Mouse (Mus musculus): ENCODE measurements around the gene 4930550C14Rik. TPM values are rescaled to one million over a fixed set of nuclear protein-coding genes. Genes with fewer than 3 reads are reported as not detected.

4930550C14Rik gene
- total RNA-seq, 1 experiment = 1.2 TPM

GRCm38 (mm10) chr9:53398388-53398700 is 3.8 kb upstream of the 4930550C14Rik start:
- Histone ChIP-seq H3K9ac (ENCODE audit: insufficient read depth, low read depth, low read length, poor library complexity, severe bottlenecking) (0 out of 2 replicates have a peak overlapping the region, but pooled peaks have one; percentile 5), H3K4me3 (ENCODE audit: insufficient read depth in 1 of 2, low read depth in 1 of 2, low read length in 2 of 2, poor library complexity in 1 of 2, severe bottlenecking in 1 of 2) (peak overlapping the region; percentile 51 to 78)
- in situ Hi-C loops (cut with MboI; ENCODE audit: low sequenced_read_pairs in 2 of 2, unreplicated experiment in 2 of 2) = loop anchor here in 1 of 2 experiments (25.0 kb wide), 1 partner anchor 136 kb away; no protein-coding TSS in a partner anchor

DNA sequence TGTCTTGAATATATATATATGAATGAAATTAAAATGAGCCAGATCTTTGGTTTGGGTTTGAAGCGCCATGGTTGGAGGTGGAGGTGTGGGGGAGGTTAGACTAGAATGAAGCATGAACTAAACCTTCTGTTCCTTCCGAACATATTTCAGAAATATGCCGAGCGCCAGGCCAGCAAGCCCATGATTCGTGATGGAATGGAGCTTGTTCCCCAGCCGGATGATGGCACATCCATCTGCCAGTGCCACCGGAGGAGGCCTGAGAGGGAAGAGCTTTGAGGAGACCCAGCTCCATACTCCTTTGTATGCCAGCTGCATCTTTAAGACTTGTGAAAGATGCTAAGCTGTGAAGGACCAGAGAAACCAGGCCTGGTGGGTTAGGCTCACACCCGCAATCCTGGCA is 2.6 kb upstream of the 4930550C14Rik start:
- in situ Hi-C loops (cut with MboI; ENCODE audit: low sequenced_read_pairs in 2 of 2, unreplicated experiment in 2 of 2) = loop anchor here in 1 of 2 experiments (25.0 kb wide), 1 partner anchor 137 kb away; no protein-coding TSS in a partner anchor
- peaks cover 4 to 7% of the 10 kb centered on the region in 2 experiments for H3K4me1 ChIP-seq (ENCODE audit: control insufficient read depth in 2 of 2, insufficient read depth in 2 of 2, low read length in 2 of 2, poor library complexity in 1 of 2)
- H3K9ac ChIP-seq (ENCODE audit: insufficient read depth, low read depth, low read length, poor library complexity, severe bottlenecking) = no peak overlapping the region
- no peak overlapping the region for H3K4me3 ChIP-seq (ENCODE audit: insufficient read depth in 1 of 2, low read depth in 1 of 2, low read length in 2 of 2, poor library complexity in 1 of 2, severe bottlenecking in 1 of 2)
- no peak overlapping the region for H3K27ac ChIP-seq (ENCODE audit: insufficient read depth, low read depth, low read length, poor library complexity, severe bottlenecking)
- H3K36me3 ChIP-seq (ENCODE audit: control insufficient read depth, insufficient read depth, low read length, poor library complexity, severe bottlenecking) = no peaks in the 10 kb centered on the region; the same call in 1 of the 2 replicates
- TF ChIP-seq ZC3H11A (IDR thresholded peaks at IDR 0.05; ENCODE audit: borderline replicate concordance, low read depth, low read length) (no peak), HCFC1 (IDR thresholded peaks at IDR 0.05; ENCODE audit: borderline replicate concordance, insufficient read depth, low read length) (no peak), ZNF384 (IDR thresholded peaks at IDR 0.05; ENCODE audit: low read depth, low read length) (no peak), CHD2 (IDR thresholded peaks at IDR 0.05; ENCODE audit: low read depth, low read length) (no peak), MAFK (IDR thresholded peaks at IDR 0.05; ENCODE audit: insufficient read depth, low read depth, low read length) (no peak)
- no peaks in the 10 kb centered on the region for H3K9me3 ChIP-seq (ENCODE audit: control insufficient read depth, insufficient read depth, low read depth, low read length)
- DNase-seq (ENCODE audit: low read depth, low spot score) = no peak

More at GRCm38 (mm10) chr9:53398388-53398700, 3.8 kb upstream of the 4930550C14Rik start:
- TF ChIP-seq ZNF384 (IDR thresholded peaks at IDR 0.05; ENCODE audit: low read depth, low read length) (no peak), ZC3H11A (IDR thresholded peaks at IDR 0.05; ENCODE audit: borderline replicate concordance, low read depth, low read length) (peak; percentile 68; the same call in 1 of the 2 replicates), CHD2 (IDR thresholded peaks at IDR 0.05; ENCODE audit: low read depth, low read length) (no peak), HCFC1 (IDR thresholded peaks at IDR 0.05; ENCODE audit: borderline replicate concordance, insufficient read depth, low read length) (no peak)
- H3K4me1 ChIP-seq (ENCODE audit: control insufficient read depth in 2 of 2, insufficient read depth in 2 of 2, low read length in 2 of 2, poor library complexity in 1 of 2) = peaks cover 4 to 6% of the 10 kb centered on the region in 2 experiments
- peak; percentile 90 for DNase-seq (ENCODE audit: low read depth, low spot score)
- no peaks in the 10 kb centered on the region; the same call in 1 of the 2 replicates for H3K36me3 ChIP-seq (ENCODE audit: control insufficient read depth, insufficient read depth, low read length, poor library complexity, severe bottlenecking)
- H3K27ac ChIP-seq (ENCODE audit: insufficient read depth, low read depth, low read length, poor library complexity, severe bottlenecking) = no peak overlapping the region
- H3K9me3 ChIP-seq (ENCODE audit: control insufficient read depth, insufficient read depth, low read depth, low read length) = no peaks in the 10 kb centered on the region

GRCm38 (mm10) chr9:53400696-53401095 is 1.4 kb upstream of the 4930550C14Rik start:
- Histone ChIP-seq H3K9ac (ENCODE audit: insufficient read depth, low read depth, low read length, poor library complexity, severe bottlenecking) (no peak overlapping the region), H3K27ac (ENCODE audit: insufficient read depth, low read depth, low read length, poor library complexity, severe bottlenecking) (no peak overlapping the region), H3K4me1 (ENCODE audit: control insufficient read depth in 2 of 2, insufficient read depth in 2 of 2, low read length in 2 of 2, poor library complexity in 1 of 2) (peaks cover 5 to 7% of the 10 kb centered on the region in 2 experiments), H3K9me3 (ENCODE audit: control insufficient read depth, insufficient read depth, low read depth, low read length) (no peaks in the 10 kb centered on the region), H3K36me3 (ENCODE audit: control insufficient read depth, insufficient read depth, low read length, poor library complexity, severe bottlenecking) (no peaks in the 10 kb centered on the region; the same call in 1 of the 2 replicates), H3K4me3 (ENCODE audit: insufficient read depth in 1 of 2, low read depth in 1 of 2, low read length in 2 of 2, poor library complexity in 1 of 2, severe bottlenecking in 1 of 2) (no peak overlapping the region)
- in situ Hi-C loops (cut with MboI; ENCODE audit: low sequenced_read_pairs in 2 of 2, unreplicated experiment in 2 of 2) = no loop called here
- TF ChIP-seq ZNF384 (IDR thresholded peaks at IDR 0.05; ENCODE audit: low read depth, low read length) = no peak
- TF ChIP-seq MAFK (IDR thresholded peaks at IDR 0.05; ENCODE audit: insufficient read depth, low read depth, low read length) = no peak
- no peak for TF ChIP-seq HCFC1 (IDR thresholded peaks at IDR 0.05; ENCODE audit: borderline replicate concordance, insufficient read depth, low read length)
- no peak for TF ChIP-seq CHD2 (IDR thresholded peaks at IDR 0.05; ENCODE audit: low read depth, low read length)
- TF ChIP-seq ZC3H11A (IDR thresholded peaks at IDR 0.05; ENCODE audit: borderline replicate concordance, low read depth, low read length) = no peak
- no peak for DNase-seq (ENCODE audit: low read depth, low spot score)

DNA sequence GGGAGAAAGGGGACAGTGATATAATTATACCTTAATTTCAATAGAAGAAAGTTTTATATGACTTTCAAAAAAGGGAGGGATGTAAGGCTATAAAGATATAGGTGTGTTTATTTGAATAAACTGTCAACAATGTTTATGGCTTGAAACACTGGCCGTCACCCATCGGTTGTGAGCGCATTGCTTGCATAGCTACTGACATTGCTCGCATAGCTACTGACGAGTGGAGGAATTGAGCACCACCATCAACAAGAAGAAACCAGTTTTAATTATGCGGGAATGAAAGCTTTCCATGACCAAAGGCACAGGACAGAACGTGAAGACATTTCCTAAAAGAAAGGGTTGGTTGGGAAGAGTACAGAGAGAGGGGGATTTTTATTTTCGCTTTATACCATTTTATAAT is 979 bp upstream of the 4930550C14Rik start:
- in situ Hi-C loops (cut with MboI; ENCODE audit: low sequenced_read_pairs in 2 of 2, unreplicated experiment in 2 of 2) = no loop called here
- H3K36me3 ChIP-seq (ENCODE audit: control insufficient read depth, insufficient read depth, low read length, poor library complexity, severe bottlenecking) = no peaks in the 10 kb centered on the region; the same call in 1 of the 2 replicates
- H3K27ac ChIP-seq (ENCODE audit: insufficient read depth, low read depth, low read length, poor library complexity, severe bottlenecking) = no peak overlapping the region
- no peak overlapping the region for H3K9ac ChIP-seq (ENCODE audit: insufficient read depth, low read depth, low read length, poor library complexity, severe bottlenecking)
- DNase-seq (ENCODE audit: low read depth, low spot score) = no peak
- no peak for TF ChIP-seq ZC3H11A (IDR thresholded peaks at IDR 0.05; ENCODE audit: borderline replicate concordance, low read depth, low read length)
- TF ChIP-seq HCFC1 (IDR thresholded peaks at IDR 0.05; ENCODE audit: borderline replicate concordance, insufficient read depth, low read length) = no peak
- no peak for TF ChIP-seq CHD2 (IDR thresholded peaks at IDR 0.05; ENCODE audit: low read depth, low read length)
- H3K4me3 ChIP-seq (ENCODE audit: insufficient read depth in 1 of 2, low read depth in 1 of 2, low read length in 2 of 2, poor library complexity in 1 of 2, severe bottlenecking in 1 of 2) = no peak overlapping the region
- no peaks in the 10 kb centered on the region for H3K9me3 ChIP-seq (ENCODE audit: control insufficient read depth, insufficient read depth, low read depth, low read length)
- H3K4me1 ChIP-seq (ENCODE audit: control insufficient read depth in 2 of 2, insufficient read depth in 2 of 2, low read length in 2 of 2, poor library complexity in 1 of 2) = peaks cover 6 to 7% of the 10 kb centered on the region in 2 experiments

DNA sequence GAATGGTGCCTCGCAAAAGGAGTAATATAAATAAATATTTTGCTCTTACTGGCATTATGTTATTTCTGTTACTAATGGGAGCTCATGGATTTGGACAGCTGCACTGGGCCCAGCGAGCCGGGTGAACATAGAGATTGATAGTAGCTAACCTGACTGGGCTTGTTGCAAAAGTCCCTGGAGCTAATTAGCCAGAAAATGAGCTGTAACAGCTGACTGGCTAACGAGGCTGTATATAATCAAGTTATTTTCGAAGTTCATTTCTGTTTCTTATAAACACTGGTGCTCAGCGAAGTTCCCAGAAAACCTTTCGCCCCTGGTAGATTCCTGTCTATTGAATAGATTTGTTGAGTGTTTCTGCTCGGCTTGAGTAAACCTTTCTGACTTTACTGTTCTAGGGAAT is 866 bp downstream of the 4930550C14Rik start:
- in situ Hi-C loops (cut with MboI; ENCODE audit: low sequenced_read_pairs in 2 of 2, unreplicated experiment in 2 of 2) = no loop called here
- no peak for TF ChIP-seq ZC3H11A (IDR thresholded peaks at IDR 0.05; ENCODE audit: borderline replicate concordance, low read depth, low read length)
- Histone ChIP-seq H3K27ac (ENCODE audit: insufficient read depth, low read depth, low read length, poor library complexity, severe bottlenecking) (no peak overlapping the region; the same call in 1 of the 2 replicates), H3K36me3 (ENCODE audit: control insufficient read depth, insufficient read depth, low read length, poor library complexity, severe bottlenecking) (no peaks in the 10 kb centered on the region; the same call in 1 of the 2 replicates), H3K4me1 (ENCODE audit: control insufficient read depth in 2 of 2, insufficient read depth in 2 of 2, low read length in 2 of 2, poor library complexity in 1 of 2) (peaks cover 5 to 7% of the 10 kb centered on the region in 2 experiments), H3K9ac (ENCODE audit: insufficient read depth, low read depth, low read length, poor library complexity, severe bottlenecking) (peak overlapping the region; percentile 65), H3K9me3 (ENCODE audit: control insufficient read depth, insufficient read depth, low read depth, low read length) (no peaks in the 10 kb centered on the region), H3K4me3 (ENCODE audit: insufficient read depth in 1 of 2, low read depth in 1 of 2, low read length in 2 of 2, poor library complexity in 1 of 2, severe bottlenecking in 1 of 2) (peak overlapping the region; percentile 18 to 76)
- DNase-seq (ENCODE audit: low read depth, low spot score) = no peak

Measured in ES-E14 (cell line).